In the genomic region with DNA sequence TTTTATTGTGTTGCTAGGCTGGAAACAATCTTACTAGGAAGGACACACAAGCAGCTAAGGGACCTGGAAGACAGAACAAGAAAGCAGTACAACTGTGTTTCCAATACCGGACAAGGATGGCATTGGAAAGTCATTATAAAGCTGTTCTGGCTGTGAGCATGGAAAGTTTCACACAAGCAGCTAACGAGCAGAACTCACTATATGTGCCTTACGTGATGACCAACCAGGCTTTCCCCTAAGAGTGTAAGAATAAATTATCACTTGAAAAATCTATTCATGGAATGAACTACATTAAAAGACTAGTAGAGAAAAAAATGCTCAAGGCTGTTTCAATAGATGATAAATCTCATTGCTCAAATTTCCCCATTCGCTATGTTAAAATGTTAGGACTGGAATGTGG, we compare ENCODE assay signal across 33 mouse cellular contexts. TPM values are rescaled to one million over a fixed set of nuclear protein-coding genes. Genes with fewer than 3 reads are reported as not detected.
"Had no signal": no experiment of that assay in that cellular context is flagged by ENCODE, and none has a peak within 500 bp of the region (broad histone marks: within the 10 kb centered on the region; RNA-seq: fewer than 3 reads in every experiment).

No protein-coding gene starts in this region.

- H3K9ac ChIP-seq: heart, embryonic 13.5 days; heart, embryonic 15.5 days; hindbrain, embryonic 13.5 days; hindbrain, embryonic 15.5 days; kidney, embryonic 15.5 days; limb, embryonic 13.5 days; limb, embryonic 15.5 days; liver, embryonic 12.5 days; liver, embryonic 14.5 days had no signal

- H3K36me3 ChIP-seq: heart, embryonic 13.5 days; heart, embryonic 15.5 days; hindbrain, embryonic 13.5 days; hindbrain, embryonic 15.5 days; kidney, embryonic 15.5 days; limb, embryonic 13.5 days; limb, embryonic 15.5 days; liver, embryonic 12.5 days had no signal

- H3K27ac ChIP-seq: gastrocnemius, adult 2 months; heart, embryonic 13.5 days; heart, embryonic 15.5 days; hindbrain, embryonic 13.5 days; hindbrain, embryonic 15.5 days; hindbrain, postnatal 0 days; kidney, embryonic 15.5 days; kidney, postnatal 0 days; limb, embryonic 13.5 days; limb, embryonic 15.5 days; liver, embryonic 12.5 days; liver, embryonic 14.5 days had no signal

- H3K4me1 ChIP-seq: heart, embryonic 13.5 days; heart, embryonic 15.5 days; hindbrain, embryonic 13.5 days; hindbrain, embryonic 15.5 days; kidney, embryonic 15.5 days; limb, embryonic 13.5 days; limb, embryonic 15.5 days; liver, embryonic 12.5 days had no signal

- ATAC-seq: hindbrain, postnatal 0 days; intestine, embryonic 16.5 days; liver, embryonic 12.5 days had no signal

- H3K9me3 ChIP-seq: heart, embryonic 13.5 days; heart, embryonic 15.5 days; hindbrain, embryonic 13.5 days; hindbrain, embryonic 15.5 days; kidney, embryonic 15.5 days; limb, embryonic 13.5 days; limb, embryonic 15.5 days; liver, embryonic 12.5 days had no signal

- H3K4me2 ChIP-seq: heart, embryonic 11.5 days; heart, embryonic 13.5 days; heart, embryonic 15.5 days; hindbrain, embryonic 13.5 days; hindbrain, embryonic 15.5 days; kidney, embryonic 15.5 days; limb, embryonic 13.5 days; limb, embryonic 15.5 days; liver, embryonic 12.5 days had no signal

- H3K27me3 ChIP-seq: heart, embryonic 13.5 days; heart, embryonic 15.5 days; hindbrain, embryonic 13.5 days; hindbrain, embryonic 15.5 days; kidney, embryonic 15.5 days; limb, embryonic 13.5 days; limb, embryonic 15.5 days; liver, embryonic 12.5 days had no signal

- H3K4me3 ChIP-seq: gastrocnemius, adult 2 months; heart, embryonic 13.5 days; heart, embryonic 15.5 days; hindbrain, embryonic 13.5 days; hindbrain, embryonic 15.5 days; kidney, embryonic 15.5 days; limb, embryonic 13.5 days; limb, embryonic 15.5 days; liver, embryonic 12.5 days had no signal

- DNase-seq: gastrocnemius, adult 2 months; gastrocnemius, postnatal 10 days; gastrocnemius, postnatal 25 days; heart, adult 18-20 months; heart, postnatal 14 days; heart, postnatal 36 days; kidney, adult 11 months; kidney, adult 2 months; kidney, adult 9 months; kidney, postnatal 14 days; kidney, postnatal 36 days; layer of hippocampus, adult 9-11 months; layer of hippocampus, postnatal 36 days had no signal

RNA-seq across cellular contexts. Expression of gene Krtap28-13, which starts 5.8 kb away (rescaled TPM):
- polyA plus RNA-seq: heart, embryonic 13.5 days; heart, embryonic 15.5 days; heart, postnatal 0 days; hindbrain, embryonic 11.5 days; hindbrain, embryonic 13.5 days; hindbrain, embryonic 15.5 days; hindbrain, postnatal 0 days; intestine, embryonic 14.5 days; intestine, embryonic 16.5 days; kidney, adult 2 months; kidney, embryonic 15.5 days; kidney, postnatal 0 days; large intestine, adult 2 months; limb, embryonic 11.5 days; limb, embryonic 13.5 days; limb, embryonic 15.5 days; liver, adult 2 months; liver, embryonic 12.5 days; liver, embryonic 14.5 days; liver, embryonic 16.5 days had no signal

RNA-seq across cellular contexts. Expression of gene A030005K14Rik, which starts 7.4 kb away (rescaled TPM):
- polyA plus RNA-seq: heart, embryonic 11.5 days; heart, embryonic 13.5 days; heart, embryonic 15.5 days; heart, postnatal 0 days; hindbrain, embryonic 11.5 days; hindbrain, embryonic 13.5 days; hindbrain, embryonic 15.5 days; hindbrain, postnatal 0 days; intestine, embryonic 14.5 days; intestine, embryonic 16.5 days; kidney, adult 2 months; kidney, embryonic 15.5 days; kidney, postnatal 0 days; large intestine, adult 2 months; limb, embryonic 11.5 days; limb, embryonic 13.5 days; limb, embryonic 15.5 days; liver, adult 2 months; liver, embryonic 12.5 days; liver, embryonic 14.5 days; liver, embryonic 16.5 days had no signal

RNA-seq across cellular contexts. Expression of gene Gm47969, which starts 21.8 kb away (rescaled TPM):
- polyA plus RNA-seq: heart, embryonic 11.5 days; heart, embryonic 13.5 days; heart, embryonic 15.5 days; heart, postnatal 0 days; hindbrain, embryonic 11.5 days; hindbrain, embryonic 13.5 days; hindbrain, embryonic 15.5 days; hindbrain, postnatal 0 days; intestine, embryonic 14.5 days; intestine, embryonic 16.5 days; kidney, adult 2 months; kidney, embryonic 15.5 days; kidney, postnatal 0 days; large intestine, adult 2 months; limb, embryonic 11.5 days; limb, embryonic 13.5 days; limb, embryonic 15.5 days; liver, adult 2 months; liver, embryonic 12.5 days; liver, embryonic 14.5 days; liver, embryonic 16.5 days had no signal

RNA-seq across cellular contexts. Expression of gene Krtap28-10, which starts 24.3 kb away (rescaled TPM):
- polyA plus RNA-seq: heart, embryonic 11.5 days; heart, embryonic 13.5 days; heart, embryonic 15.5 days; heart, postnatal 0 days; hindbrain, embryonic 11.5 days; hindbrain, embryonic 13.5 days; hindbrain, embryonic 15.5 days; hindbrain, postnatal 0 days; intestine, embryonic 14.5 days; intestine, embryonic 16.5 days; kidney, adult 2 months; kidney, embryonic 15.5 days; kidney, postnatal 0 days; large intestine, adult 2 months; limb, embryonic 11.5 days; limb, embryonic 13.5 days; limb, embryonic 15.5 days; liver, adult 2 months; liver, embryonic 12.5 days; liver, embryonic 14.5 days; liver, embryonic 16.5 days had no signal
